Mouse (Mus musculus): Measurements from ENCODE around the gene Iglon5. TPM values are rescaled to one million over a fixed set of nuclear protein-coding genes. Genes with fewer than 3 reads are reported as not detected.

Gene Iglon5
- total RNA-seq, 2 experiments from 2014 or later = 51.1 to 51.6 TPM

- no peak for DNase-seq (ENCODE audit: low spot score in 2 of 2)
Measured at GRCm38 (mm10) chr7:43429500-43429899, 60.4 kb downstream of the Iglon5 start.

- no peak for DNase-seq (ENCODE audit: low spot score in 2 of 2)
Measured at GRCm38 (mm10) chr7:43427406-43427805, 62.5 kb downstream of the Iglon5 start, which contains the start of gene Lim2. Gene Lim2 (plus strand): TSS chr7:43427670.

- DNase-seq (ENCODE audit: low spot score in 2 of 2) = no peak
Measured at GRCm38 (mm10) chr7:43423991-43424625, 65.8 kb downstream of the Iglon5 start.

DNA sequence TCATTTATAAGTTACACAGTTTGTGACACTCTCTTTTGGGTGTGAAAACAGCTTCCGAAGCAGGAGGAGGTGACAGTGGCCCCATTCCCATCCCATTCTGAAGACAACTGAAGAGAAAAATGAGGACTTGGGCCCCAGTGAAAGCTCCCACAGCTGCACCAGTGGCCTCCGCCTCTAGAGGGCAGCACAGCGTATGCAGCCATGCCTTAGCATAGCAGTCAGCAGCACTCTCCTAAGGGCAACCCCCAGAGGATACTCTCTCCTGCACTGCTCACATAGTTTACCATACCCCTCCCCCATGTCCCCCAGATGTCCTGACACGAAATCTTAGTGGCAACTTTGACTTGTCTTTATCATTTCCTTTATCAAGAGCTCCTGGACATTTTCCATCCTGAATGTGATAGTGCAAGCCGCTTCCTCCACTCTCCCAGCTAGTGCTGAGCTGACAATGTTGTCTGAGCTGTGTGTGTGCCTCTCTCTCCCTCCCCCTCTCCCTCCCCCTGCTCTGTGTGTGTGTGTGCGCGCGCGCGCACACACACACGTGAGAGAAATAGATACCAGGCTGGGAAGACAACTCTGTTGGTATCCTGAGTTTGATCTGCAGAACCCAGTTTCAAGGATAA lies 66.8 kb downstream of the Iglon5 start:
- DNase-seq (ENCODE audit: low spot score in 2 of 2) = peak; percentile 86 to 88

Small RNAs within 50 kb of the gene (microRNA-seq; reads per million reads assigned to microRNA genes)
- 1.4 to 2.7 reads per million in 2 experiments for gene Mir7051

Other genes with a start within 250 kb of the Iglon5 start
- gene Zfp715, start 176.8 kb downstream of the Iglon5 start, total RNA-seq (2021) = 10 to 100 TPM; 22.9 to 23.9 TPM
- gene Siglecf, start 138.7 kb downstream of the Iglon5 start, total RNA-seq (2021) = 1 to 10 TPM in 1 of 2 experiments, under 1 TPM in 1; 0.49 to 1.0 TPM
- under 1 TPM in 1 of 2 experiments, not detected in 1; 0.22 TPM for gene Siglecg, start 81.9 kb downstream of the Iglon5 start, total RNA-seq (2021)
- not detected for gene Lim2, start 62.4 kb downstream of the Iglon5 start, total RNA-seq (2021)
- not detected for gene Nkg7, start 53.0 kb downstream of the Iglon5 start, total RNA-seq (2021)
- not detected for gene Cldnd2, start 49.3 kb downstream of the Iglon5 start, total RNA-seq (2021)
- 10 to 100 TPM; 61.8 to 68.0 TPM for gene Etfb, start 46.0 kb downstream of the Iglon5 start, total RNA-seq (2021)
- 1 to 10 TPM; 2.0 to 2.1 TPM for gene Gm45233, start 45.9 kb downstream of the Iglon5 start, total RNA-seq (2021)
- 1 to 10 TPM; 3.6 to 5.5 TPM for gene Vsig10l, start 26.9 kb downstream of the Iglon5 start, total RNA-seq (2021)
- not detected for gene 4931406B18Rik, start 15.9 kb upstream of the Iglon5 start, total RNA-seq (2021)
- 1 to 10 TPM; 5.5 to 8.4 TPM for gene Cd33, start 54.4 kb upstream of the Iglon5 start, total RNA-seq (2021)
- 1 to 10 TPM; 6.4 to 6.5 TPM for gene Zfp658, start 72.2 kb upstream of the Iglon5 start, total RNA-seq (2021)
- 10 to 100 TPM; 19.9 to 25.9 TPM for gene Zfp719, start 89.5 kb upstream of the Iglon5 start, total RNA-seq (2021)
- gene Zfp819, start 117.1 kb upstream of the Iglon5 start, total RNA-seq (2021) = under 1 TPM in 1 of 2 experiments, not detected in 1; 0.36 TPM
- gene Ceacam18, start 144.6 kb upstream of the Iglon5 start, total RNA-seq (2021) = under 1 TPM in 1 of 2 experiments, not detected in 1; 0.16 TPM
- 1 to 10 TPM in 1 of 2 experiments, under 1 TPM in 1; 0.71 to 1.0 TPM for gene Siglece, start 170.1 kb upstream of the Iglon5 start, total RNA-seq (2021)
- gene Ctu1, start 181.9 kb upstream of the Iglon5 start, total RNA-seq (2021) = 10 to 100 TPM; 15.0 to 15.2 TPM
- under 1 TPM in 1 of 2 experiments, not detected in 1; 0.27 TPM for gene Klk14, start 200.3 kb upstream of the Iglon5 start, total RNA-seq (2021)
- gene Klk13, start 222.5 kb upstream of the Iglon5 start, total RNA-seq (2021) = not detected